Mouse (Mus musculus) spleen, embryonic (tissue): ENCODE data around the gene Gna15.

Source experiments
- CTCF ChIA-PET: fragments of 350-600 bp; sonication (Branson Sonifier 250); formaldehyde crosslinking; loops from one replicate; lab custom pipeline; 2022; lab: Charles Lee

Gene Gna15

GRCm38 (mm10) chr10:81498316-81499249 is 25.4 kb downstream of the Gna15 start:
- CTCF ChIA-PET, result interaction anchor here (0.6 to 0.7 kb wide), 2 partner anchors 9 to 116 kb away, joined by 3 read pairs; no protein-coding TSS in a partner anchor

- CTCF ChIA-PET, result interaction anchor here (0.6 to 0.9 kb wide), 4 partner anchors 8 to 1233 kb away, joined by 3 to 4 read pairs (median 3); partner anchors contain the start of gene BC025920
These were observed 26.4 kb downstream of the Gna15 start for GRCm38 (mm10) chr10:81497401-81498270.

DNA sequence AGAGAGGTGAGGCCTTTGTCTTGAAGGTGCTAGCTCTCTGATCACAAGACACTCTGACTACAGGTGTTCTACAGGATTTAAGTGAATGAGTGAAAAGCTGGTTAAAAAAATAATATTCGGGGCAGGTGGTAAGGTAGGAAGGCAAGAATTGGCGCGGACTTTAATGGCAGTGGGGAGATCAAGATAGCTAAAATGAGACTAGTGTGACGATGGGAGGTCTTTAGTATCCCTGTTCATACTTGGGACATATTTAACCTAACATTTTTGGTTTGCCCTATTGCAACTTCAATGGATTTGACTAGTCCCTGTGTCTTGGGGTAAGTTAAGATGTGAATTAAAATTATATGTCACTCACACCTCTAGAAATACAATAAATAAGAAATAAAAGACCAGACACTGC is 27.1 kb downstream of the Gna15 start:
- CTCF ChIA-PET, result interaction anchor here (0.7 to 0.9 kb wide), 3 partner anchors 109 to 1232 kb away, joined by 3 to 4 read pairs (median 3); partner anchors contain the start of gene BC025920

- CTCF ChIA-PET, result interaction anchor here (0.7 to 1.5 kb wide), 4 partner anchors 10 to 1231 kb away, joined by 3 to 4 read pairs (median 3); partner anchors contain the start of gene BC025920
These were observed 27.6 kb downstream of the Gna15 start, which contains the start of gene Ncln for GRCm38 (mm10) chr10:81496264-81496901. TSS of gene Ncln (minus strand) at chr10:81496392.

DNA sequence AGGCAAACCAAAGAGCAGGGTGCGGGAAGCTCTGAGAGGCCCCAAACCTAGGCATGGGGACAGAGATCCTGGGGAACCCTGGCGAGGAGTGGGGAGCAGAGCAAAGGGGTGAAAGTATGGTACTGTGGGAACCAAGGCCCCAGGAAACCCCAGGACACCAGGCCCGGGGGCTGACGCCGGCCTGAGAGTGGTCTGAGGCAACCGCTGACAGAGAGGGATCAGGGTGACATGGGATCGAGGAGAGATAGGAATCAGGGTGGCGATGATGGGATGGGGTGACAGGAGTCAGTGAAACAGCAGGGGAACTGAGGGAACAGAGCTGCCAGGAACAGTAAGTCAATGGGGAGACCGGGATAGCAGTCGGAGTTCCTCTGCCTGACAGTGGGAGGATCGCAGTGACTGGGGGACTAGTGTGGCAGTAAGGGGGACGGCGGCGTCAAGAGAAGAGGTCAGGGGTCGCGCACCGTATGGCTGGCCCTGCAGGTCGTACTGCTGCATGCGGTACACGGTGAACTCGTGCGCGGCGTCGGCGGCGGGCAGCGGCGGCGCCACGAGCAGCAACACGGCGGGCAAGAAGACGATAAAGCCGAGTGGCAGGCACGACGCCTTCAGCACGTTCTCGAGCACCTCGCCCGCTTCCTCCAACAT is 28.3 kb downstream of the Gna15 start:
- CTCF ChIA-PET, result interaction anchor here (0.9 to 1.5 kb wide), 2 partner anchors 9 to 303 kb away, joined by 3 read pairs; no protein-coding TSS in a partner anchor

- CTCF ChIA-PET, result interaction anchor here (0.9 to 1.5 kb wide), 2 partner anchors 9 to 302 kb away, joined by 3 read pairs; no protein-coding TSS in a partner anchor
These were observed 28.9 kb downstream of the Gna15 start for GRCm38 (mm10) chr10:81495151-81495550.

DNA sequence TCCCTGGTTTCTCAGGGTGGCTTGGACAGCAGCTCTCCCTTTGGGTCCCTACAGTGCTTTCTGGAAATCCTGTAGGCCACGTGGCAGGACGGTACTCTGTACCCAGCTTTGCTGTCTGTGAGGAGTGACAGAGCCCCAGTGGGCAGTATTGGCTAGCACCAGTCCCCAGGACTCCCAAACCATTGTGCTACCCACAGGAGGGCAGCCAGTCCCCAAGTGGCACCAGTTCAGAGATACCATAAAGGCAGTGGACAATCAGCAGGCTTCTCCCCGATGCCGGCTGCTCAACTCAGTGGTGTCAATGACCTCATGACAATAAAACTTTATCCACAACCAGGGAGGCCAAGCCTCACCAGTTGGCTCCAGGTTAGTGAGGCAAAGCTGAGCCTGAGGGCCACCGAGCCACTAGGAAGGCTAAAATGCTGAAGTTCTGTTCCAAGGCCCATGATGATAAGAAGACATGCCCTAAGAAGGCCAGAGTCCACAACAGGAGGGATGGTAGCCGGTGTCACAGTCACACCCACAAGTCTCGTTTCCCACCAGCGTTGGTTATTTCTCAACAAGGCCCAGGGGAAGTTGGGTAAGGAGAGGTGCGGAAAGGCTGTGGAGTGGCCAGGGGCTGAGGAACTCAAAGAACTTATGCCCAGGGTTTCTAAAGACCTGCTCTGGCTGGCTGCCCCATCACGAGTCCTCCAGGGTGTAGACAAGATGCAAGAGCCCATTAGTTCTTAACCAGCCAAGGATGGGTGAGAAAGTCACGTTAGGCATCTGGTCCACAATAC is 29.6 kb downstream of the Gna15 start:
- CTCF ChIA-PET, result interaction anchor here (0.7 to 1.4 kb wide), 4 partner anchors 29 to 302 kb away, joined by 3 to 16 read pairs (median 3); partner anchors contain the start of gene Gna15

DNA sequence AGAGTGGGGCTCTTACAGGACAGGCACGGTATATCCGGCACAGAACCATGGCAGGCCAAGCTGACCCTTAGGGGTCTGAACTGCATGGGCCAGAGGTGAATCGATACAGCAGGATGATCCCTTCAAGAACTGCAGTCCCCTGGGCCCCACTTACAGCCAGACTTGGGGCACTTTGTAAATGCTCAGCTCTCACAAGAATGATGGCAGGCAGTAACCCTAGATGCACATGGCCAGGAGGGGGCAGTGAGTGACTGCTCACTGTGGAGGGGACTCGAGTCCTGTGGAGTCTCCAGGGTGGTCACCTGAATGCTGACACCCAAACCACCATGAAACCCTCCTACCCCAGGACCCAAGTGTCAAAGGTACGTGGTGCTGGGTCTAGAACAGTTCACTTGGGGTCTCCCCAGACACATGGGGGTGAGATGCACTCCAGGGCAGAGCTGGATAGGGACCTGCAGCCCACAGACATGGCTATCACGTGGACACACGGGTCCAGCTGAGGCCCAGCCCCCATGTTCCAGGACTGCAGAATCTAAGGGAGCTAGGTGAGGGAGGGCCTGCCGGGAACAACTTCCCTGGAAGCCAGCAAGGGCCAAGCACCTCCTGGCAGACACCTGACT is 30.3 kb downstream of the Gna15 start:
- CTCF ChIA-PET, result interaction anchor here (0.7 to 1.4 kb wide), 2 partner anchors 58 to 68 kb away, joined by 3 to 16 read pairs; no protein-coding TSS in a partner anchor

DNA sequence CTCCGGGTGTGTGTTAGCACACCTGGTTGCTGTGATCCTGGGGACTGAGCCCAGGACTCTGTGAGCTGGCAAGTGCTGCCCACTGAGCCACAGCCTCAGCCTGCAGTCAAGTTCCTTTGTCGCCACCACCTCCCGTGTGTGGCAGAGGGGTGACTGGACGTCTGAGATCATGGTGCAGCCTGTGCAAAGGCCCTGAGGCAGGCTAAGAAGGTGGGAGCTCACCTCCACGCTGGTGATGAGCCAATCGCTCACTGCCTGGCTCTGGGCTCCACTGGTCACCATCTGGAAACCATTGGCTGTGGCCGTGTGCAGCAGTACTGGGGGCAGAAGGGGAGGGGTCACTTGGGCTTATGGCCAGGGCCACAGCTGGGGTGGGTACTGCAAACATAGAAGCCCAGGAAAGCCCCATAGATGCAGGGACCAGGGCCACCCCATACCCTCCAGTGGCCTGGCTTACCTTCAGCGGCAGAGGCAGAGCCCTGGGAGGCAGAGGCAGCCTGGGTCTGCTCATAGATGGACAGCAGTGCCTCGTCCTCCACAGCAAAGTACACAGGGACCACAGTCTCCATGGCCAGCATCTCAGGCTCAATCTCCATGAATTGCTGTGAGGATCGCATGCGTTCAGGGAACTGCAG is 31.3 kb downstream of the Gna15 start:
- CTCF ChIA-PET, result no interaction called here

- CTCF ChIA-PET, result interaction anchor here (0.6 kb wide), 1 partner anchor 13 kb away, joined by 5 read pairs; no protein-coding TSS in a partner anchor
These were observed 33.0 kb downstream of the Gna15 start for GRCm38 (mm10) chr10:81491018-81491417.

- CTCF ChIA-PET, result interaction anchor here (0.6 to 0.7 kb wide), 2 partner anchors 8 to 294 kb away, joined by 3 read pairs; no protein-coding TSS in a partner anchor
These were observed 34.1 kb downstream of the Gna15 start for GRCm38 (mm10) chr10:81489941-81490340.

- CTCF ChIA-PET, result no interaction called here
These were observed 35.9 kb downstream of the Gna15 start for GRCm38 (mm10) chr10:81488081-81488480.

- CTCF ChIA-PET, result interaction anchor here (1.1 kb wide), 1 partner anchor 9 kb away, joined by 3 read pairs; the partner anchor contains the start of gene Ncln
These were observed 37.5 kb downstream of the Gna15 start for GRCm38 (mm10) chr10:81486496-81486895.

GRCm38 (mm10) chr10:81485479-81486018 is 38.5 kb downstream of the Gna15 start:
- CTCF ChIA-PET, result interaction anchor here (0.5 to 1.1 kb wide), 3 partner anchors 10 to 140 kb away, joined by 3 to 5 read pairs (median 4); partner anchors contain the start of gene Ncln

GRCm38 (mm10) chr10:81485060-81485449 is 39.0 kb downstream of the Gna15 start:
- CTCF ChIA-PET, result interaction anchor here (0.5 to 1.1 kb wide), 2 partner anchors 66 to 139 kb away, joined by 4 to 5 read pairs; no protein-coding TSS in a partner anchor

DNA sequence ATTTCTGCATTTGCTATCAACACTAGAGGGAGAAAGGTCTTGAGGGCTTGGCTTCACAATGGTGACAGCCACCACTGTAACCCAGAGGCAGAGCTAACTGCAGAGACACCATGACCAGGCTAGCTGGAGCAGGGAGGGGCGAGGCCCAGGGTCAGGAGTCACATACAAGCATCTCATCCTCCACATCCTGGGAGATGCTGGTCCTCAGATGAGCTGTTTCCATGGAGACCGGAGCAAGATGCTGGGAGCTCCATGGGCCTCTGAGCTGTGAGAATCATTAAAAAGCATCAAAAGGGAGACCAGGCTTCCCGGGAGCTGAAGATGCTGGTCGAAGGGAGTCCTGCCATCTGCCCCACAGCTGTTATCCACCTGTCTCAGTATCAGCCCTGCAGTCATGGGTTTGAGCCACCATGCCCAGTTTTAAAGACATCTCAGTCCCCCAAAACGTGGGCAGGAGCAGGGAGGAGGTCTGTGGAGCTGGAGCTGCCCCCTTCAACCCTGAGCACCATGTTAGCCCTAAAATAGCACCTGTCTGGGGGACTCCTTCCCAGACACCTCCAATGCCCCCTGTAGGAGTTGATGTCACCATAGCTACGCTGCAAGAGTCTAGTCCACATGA is 39.5 kb downstream of the Gna15 start:
- CTCF ChIA-PET, result interaction anchor here (0.5 to 1.1 kb wide), 2 partner anchors 66 to 139 kb away, joined by 4 to 5 read pairs; no protein-coding TSS in a partner anchor

DNA sequence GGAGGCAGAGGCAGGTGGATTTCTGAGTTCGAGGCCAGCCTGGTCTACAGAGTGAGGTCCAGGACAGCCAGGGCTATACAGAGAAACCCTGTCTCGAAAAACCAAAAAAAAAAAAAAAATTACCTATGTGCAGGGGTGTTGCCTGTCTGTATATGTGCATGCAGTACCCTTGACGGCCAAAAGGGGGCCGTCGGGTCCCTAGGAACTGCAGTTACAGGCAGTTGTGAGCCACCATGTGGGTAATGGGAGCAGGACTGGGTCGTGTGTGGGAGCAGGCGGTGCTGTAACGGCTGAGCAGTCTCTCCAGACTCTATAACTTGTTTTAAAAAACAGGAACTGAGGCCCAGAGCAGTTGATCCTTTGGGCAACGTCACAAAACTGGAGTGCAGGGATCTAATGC is 40.0 kb downstream of the Gna15 start:
- CTCF ChIA-PET, result no interaction called here
